Mouse (Mus musculus) adrenal gland, adult 10 weeks (tissue): Measurements from ENCODE around the gene Ifna1. TPM values are rescaled to one million over a fixed set of nuclear protein-coding genes. Genes with fewer than 3 reads are reported as not detected.

ENCODE experiments used
- polyA plus RNA-seq: library from polyadenylated mRNA; stranded (reverse); fragments of 350-450 nt; fragmentation: Illumina TruSeq; extraction: RNeasy Lipid Tissue Mini Kit (QIAGEN cat#74804); gene quantifications from one replicate; pipeline ENCODE4 v1.2.3, GENCODE M21; 2014; ENCODE audit warnings: low read depth, low replicate concordance

Ifna1 gene
- not detected for polyA plus RNA-seq

DNA sequence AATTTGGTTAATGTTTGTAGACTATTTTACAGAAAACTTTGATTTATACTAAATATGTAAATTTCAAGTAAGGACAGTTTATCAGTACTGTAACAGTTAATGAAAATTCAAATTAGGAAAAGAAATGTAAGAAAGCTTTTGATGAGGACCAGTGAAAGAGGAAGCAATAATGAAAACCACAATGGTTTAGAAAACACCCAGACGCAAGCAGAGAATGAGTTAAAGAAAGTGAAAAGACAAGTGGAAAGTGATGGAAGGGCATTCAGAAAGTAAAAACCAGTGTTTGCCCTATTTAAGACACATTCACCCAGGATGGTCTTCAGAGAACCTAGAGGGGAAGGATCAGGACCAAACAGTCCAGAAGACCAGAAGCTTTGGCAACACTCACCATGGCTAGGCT, at the start of gene Ifna1:
Gene Ifna1, plus strand, starts transcription at position 390 of the 400 bp plus-strand sequence.

DNA sequence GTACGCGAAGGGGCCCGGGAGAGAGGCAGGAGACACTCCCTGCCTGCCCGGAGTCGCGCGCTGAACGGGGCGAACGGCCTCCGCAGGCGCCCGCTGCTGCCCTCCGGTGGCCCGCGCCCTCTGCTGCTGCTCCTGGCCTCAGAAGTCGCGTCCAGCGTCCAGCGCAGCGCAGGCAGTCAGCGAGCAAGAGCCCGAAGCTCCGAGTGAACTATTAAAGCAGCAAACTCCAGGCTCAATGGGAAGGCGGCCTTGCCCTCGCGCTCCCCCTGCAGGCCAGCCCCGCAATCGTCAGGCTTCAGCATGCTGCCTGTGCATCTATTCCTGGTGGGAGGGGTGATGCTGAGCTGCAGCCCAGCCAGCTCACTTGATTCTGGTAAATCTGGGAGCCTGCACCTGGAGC, 46.9 kb upstream of the Ifna1 start, which contains the start of gene Gm13287:
Gene Gm13287, plus strand, starts transcription at position 301 of the 400 bp plus-strand sequence.

DNA sequence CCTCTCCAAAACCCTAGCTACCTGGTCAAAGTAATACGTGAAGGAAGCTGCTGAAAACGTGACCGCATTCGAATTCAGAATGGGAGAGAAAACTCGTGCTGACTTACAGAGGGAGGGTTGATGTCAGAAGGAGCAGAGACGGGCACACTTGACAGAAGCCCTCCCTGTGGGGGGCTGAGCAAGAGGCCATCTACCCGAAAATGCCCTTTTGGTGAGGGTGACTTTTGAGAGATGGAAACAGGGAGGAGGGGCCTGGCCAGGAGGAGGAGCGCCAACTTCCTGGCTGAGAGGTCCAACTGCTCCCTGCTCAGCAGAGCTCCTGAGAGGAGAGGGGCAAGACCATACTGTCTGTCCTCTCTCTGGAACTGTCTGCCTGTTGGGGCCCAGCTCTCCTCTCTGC, 44.7 kb upstream of the Ifna1 start, which contains the start of gene Gm13288:
Gene Gm13288, plus strand, starts transcription at position 301 of the 400 bp plus-strand sequence.

DNA sequence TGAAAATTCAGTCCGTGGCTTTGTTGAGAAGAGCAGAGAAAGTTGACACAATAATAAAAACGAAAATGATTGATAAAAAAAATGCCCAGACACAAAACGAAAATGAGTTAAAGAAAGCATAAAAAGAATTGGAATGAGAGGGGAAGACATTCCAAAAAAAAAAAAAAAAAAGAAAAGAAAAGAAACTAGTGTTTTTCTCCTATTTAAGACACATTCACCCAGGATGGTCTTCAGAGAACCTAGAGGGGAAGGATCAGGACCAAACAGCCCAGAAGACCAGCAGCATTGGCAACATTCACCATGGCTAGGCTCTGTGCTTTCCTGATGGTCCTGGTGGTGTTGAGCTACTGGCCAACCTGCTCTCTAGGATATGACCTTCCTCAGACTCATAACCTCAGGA, 34.0 kb upstream of the Ifna1 start, which contains the start of gene Ifna7:
Gene Ifna7, plus strand, starts transcription at position 301 of the 400 bp plus-strand sequence.

DNA sequence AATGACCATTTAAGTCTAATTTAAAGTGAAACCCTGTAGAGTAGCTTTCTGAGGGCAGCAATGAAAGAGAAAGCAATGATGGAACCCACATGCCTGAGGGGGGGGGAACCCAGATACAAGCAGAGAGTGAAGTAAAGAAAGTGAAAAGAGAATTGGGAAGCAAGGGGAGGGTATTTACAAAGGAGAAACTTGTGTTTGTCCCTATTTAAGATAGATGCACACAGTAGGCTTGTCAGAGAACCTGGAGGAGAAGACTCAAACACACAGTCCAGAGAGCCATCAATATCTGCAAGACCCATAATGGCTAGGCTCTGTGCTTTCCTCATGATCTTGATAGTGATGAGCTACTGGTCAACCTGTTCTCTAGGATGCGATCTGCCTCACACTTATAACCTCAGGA, 30.2 kb upstream of the Ifna1 start, which contains the start of gene Ifna11:
Gene Ifna11, plus strand, starts transcription at position 301 of the 400 bp plus-strand sequence.

DNA sequence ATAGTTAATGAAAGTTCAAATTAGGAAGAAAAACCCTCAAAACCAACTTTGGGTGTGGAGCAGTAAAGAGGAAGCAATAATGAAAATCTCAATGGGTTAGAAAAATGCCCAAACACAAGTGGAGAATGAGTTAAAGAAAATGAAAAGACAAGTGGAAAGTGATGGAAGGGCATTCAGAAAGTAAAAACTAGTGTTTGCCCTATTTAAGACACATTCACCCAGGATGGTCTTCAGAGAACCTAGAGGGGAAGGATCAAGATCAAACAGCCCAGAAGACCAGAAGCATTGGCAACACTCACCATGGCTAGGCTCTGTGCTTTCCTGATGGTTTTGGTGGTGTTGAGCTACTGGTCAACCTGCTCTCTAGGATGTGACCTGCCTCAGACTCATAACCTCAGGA, 22.8 kb upstream of the Ifna1 start, which contains the start of gene Ifna6:
Gene Ifna6, plus strand, starts transcription at position 301 of the 400 bp plus-strand sequence.

DNA sequence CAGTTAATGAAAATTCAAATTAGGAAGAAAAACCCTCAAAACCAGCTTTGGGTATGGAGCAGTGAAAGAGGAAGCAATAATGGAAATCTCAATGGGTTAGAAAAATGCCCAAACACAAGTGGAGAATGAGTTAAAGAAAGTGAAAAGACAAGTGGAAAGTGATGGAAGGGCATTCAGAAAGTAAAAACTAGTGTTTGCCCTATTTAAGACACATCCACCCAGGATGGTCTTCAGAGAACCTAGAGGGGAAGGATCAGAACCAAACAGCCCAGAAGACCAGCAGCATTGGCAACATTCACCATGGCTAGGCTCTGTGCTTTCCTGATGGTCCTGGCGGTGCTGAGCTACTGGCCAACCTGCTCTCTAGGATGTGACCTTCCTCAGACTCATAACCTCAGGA, 14.7 kb upstream of the Ifna1 start, which contains the start of gene Ifna5:
Gene Ifna5, plus strand, starts transcription at position 301 of the 400 bp plus-strand sequence.

DNA sequence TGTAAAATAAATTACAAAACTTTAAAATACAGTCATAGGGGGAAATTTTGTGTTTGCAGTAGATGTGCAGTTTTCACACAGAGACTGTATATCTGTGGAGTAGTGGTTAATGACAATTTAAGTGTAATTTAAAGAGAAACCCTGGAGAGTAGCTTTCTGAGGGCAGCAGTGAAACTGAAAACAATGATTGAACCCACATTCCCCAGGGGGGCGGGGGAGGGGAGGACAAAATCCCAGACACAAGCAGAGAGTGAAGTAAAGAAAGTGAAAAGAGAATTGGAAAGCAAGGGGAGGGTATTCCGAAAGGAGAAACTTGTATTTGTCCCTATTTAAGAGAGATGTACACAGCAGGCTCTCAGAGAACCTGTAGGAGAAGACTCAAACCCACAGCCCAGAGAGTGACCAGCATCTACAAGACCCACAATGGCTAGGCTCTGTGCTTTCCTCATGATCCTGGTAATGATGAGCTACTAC, 8.4 kb upstream of the Ifna1 start, which contains the start of gene Ifna4:
Gene Ifna4, plus strand, starts transcription at position 424 of the 474 bp plus-strand sequence.

DNA sequence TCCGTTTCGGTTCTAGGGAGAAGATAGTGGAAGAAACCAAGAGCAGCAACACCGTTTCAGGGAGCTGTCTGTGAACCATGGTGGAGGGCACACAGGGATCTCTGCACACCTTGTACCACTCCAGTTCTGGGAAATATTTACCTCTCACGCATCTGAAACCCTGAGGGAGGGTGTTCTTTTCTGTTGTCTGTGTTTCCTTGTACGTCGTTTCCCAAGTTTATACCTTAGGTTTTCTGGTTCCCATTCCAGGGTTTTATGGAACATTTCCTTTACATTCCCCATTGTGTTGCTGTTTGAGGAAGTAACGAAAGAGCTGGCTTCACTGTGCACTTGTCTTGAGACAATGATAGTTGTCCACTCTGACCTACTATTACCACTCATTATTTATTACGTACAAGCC, 30.2 kb downstream of the Ifna1 start, which contains the start of gene Ifne:
Gene Ifne, minus strand, starts transcription at position 101 of the 400 bp plus-strand sequence.

Other genes starting within 250 kb of the Ifna1 start
- not detected for gene Ifna12, start 246.7 kb upstream of the Ifna1 start, polyA plus RNA-seq
- not detected for gene C87499, start 215.7 kb upstream of the Ifna1 start, polyA plus RNA-seq
- gene Ifna13, start 205.6 kb upstream of the Ifna1 start, polyA plus RNA-seq, result not detected
- gene Ifna16, start 173.2 kb upstream of the Ifna1 start, polyA plus RNA-seq, result not detected
- gene Ifna2, start 166.2 kb upstream of the Ifna1 start, polyA plus RNA-seq, result not detected
- not detected for gene Ifnab, start 158.7 kb upstream of the Ifna1 start, polyA plus RNA-seq
- not detected for gene Gm26566, start 128.3 kb upstream of the Ifna1 start, polyA plus RNA-seq
- 192 TPM for gene Klhl9, start 127.6 kb upstream of the Ifna1 start, polyA plus RNA-seq
- gene Gm13271, start 95.2 kb upstream of the Ifna1 start, polyA plus RNA-seq, result not detected
- gene Gm13283, start 90.0 kb upstream of the Ifna1 start, polyA plus RNA-seq, result not detected
- gene Gm13290, start 76.3 kb upstream of the Ifna1 start, polyA plus RNA-seq, result not detected
- gene Gm13289, start 73.2 kb upstream of the Ifna1 start, polyA plus RNA-seq, result not detected
- gene Gm13272, start 70.2 kb upstream of the Ifna1 start, polyA plus RNA-seq, result not detected
- gene Ifnz, start 68.0 kb upstream of the Ifna1 start, polyA plus RNA-seq, result not detected
- not detected for gene Gm13276, start 64.4 kb upstream of the Ifna1 start, polyA plus RNA-seq
- not detected for gene Gm13277, start 61.5 kb upstream of the Ifna1 start, polyA plus RNA-seq
- gene Gm13278, start 58.5 kb upstream of the Ifna1 start, polyA plus RNA-seq, result not detected
- not detected for gene Gm13275, start 55.6 kb upstream of the Ifna1 start, polyA plus RNA-seq
- not detected for gene Gm13279, start 52.7 kb upstream of the Ifna1 start, polyA plus RNA-seq
- not detected for gene Gm13285, start 50.4 kb upstream of the Ifna1 start, polyA plus RNA-seq
- gene Gm13287, start 46.8 kb upstream of the Ifna1 start, polyA plus RNA-seq, result not detected
- not detected for gene Gm13288, start 44.6 kb upstream of the Ifna1 start, polyA plus RNA-seq
- not detected for gene Ifna7, start 33.9 kb upstream of the Ifna1 start, polyA plus RNA-seq
- gene Ifna11, start 30.1 kb upstream of the Ifna1 start, polyA plus RNA-seq, result not detected
- gene Ifna6, start 22.7 kb upstream of the Ifna1 start, polyA plus RNA-seq, result not detected
- gene Ifna5, start 14.6 kb upstream of the Ifna1 start, polyA plus RNA-seq, result not detected
- gene Ifna4, start 8.2 kb upstream of the Ifna1 start, polyA plus RNA-seq, result not detected
- gene Ifne, start 30.1 kb downstream of the Ifna1 start, polyA plus RNA-seq, result not detected